Mouse (Mus musculus) embryonic facial prominence, embryonic 15.5 days (tissue): ENCODE measurements around the gene Aoc2. TPM values are rescaled to one million over a fixed set of nuclear protein-coding genes. Genes with fewer than 3 reads are reported as not detected.
"Not testable (repeated sequence)": the region's sequence is repeated elsewhere in the genome, so short reads cannot be mapped to it uniquely, and the experiment has no call there.

ENCODE experiments used
- ATAC-seq: fragments of 200-750 bp; cut with Nextera tagmentation; 2 replicates; pipeline ENCODE4 v1.8.0; 2017; ENCODE audit warnings: low read depth, moderate TSS enrichment; ENCODE audit not compliant: insufficient number of reproducible peaks, low FRiP score, low TSS enrichment
- H3K27ac ChIP-seq: fragments of 300-500 bp; sonication (generic); replicated peaks from 2 replicates; pipeline ENCODE4 v1.5.1; 2015; ENCODE audit warnings: mild to moderate bottlenecking, inconsistent platforms
- H3K27me3 ChIP-seq: fragments of 300-500 bp; sonication (generic); 2 replicates; pipeline ENCODE4 v1.6.1; 2015; ENCODE audit warnings: inconsistent platforms
- H3K36me3 ChIP-seq: fragments of 300-500 bp; sonication (generic); 2 replicates; pipeline ENCODE4 v1.6.1; 2015; ENCODE audit warnings: mild to moderate bottlenecking, inconsistent platforms
- H3K4me1 ChIP-seq: fragments of 300-500 bp; sonication (generic); 2 replicates; pipeline ENCODE4 v1.6.1; 2015; ENCODE audit warnings: inconsistent platforms
- H3K4me2 ChIP-seq: fragments of 300-500 bp; sonication (generic); replicated peaks from 2 replicates; pipeline ENCODE4 v1.6.1; 2015; ENCODE audit warnings: mild to moderate bottlenecking, inconsistent platforms
- H3K4me3 ChIP-seq: fragments of 300-500 bp; sonication (generic); replicated peaks from 2 replicates; pipeline ENCODE4 v1.5.1; 2015; ENCODE audit warnings: mild to moderate bottlenecking, inconsistent platforms
- H3K9ac ChIP-seq: fragments of 300-500 bp; sonication (generic); 2 replicates; pipeline ENCODE4 v1.6.1; 2015; ENCODE audit warnings: inconsistent platforms
- H3K9me3 ChIP-seq: fragments of 300-500 bp; sonication (generic); replicated peaks from 2 replicates; pipeline ENCODE4 v1.6.1; 2016; ENCODE audit warnings: inconsistent platforms
- WGBS: fragments of 180-500 bp; shearing (Covaris S2); methylation state at CpG from one replicate; pipeline ENCODE4 v1.1.7; 2015; 5-methylcytosine and 5-hydroxymethylcytosine counted together
- polyA plus RNA-seq: library from polyadenylated mRNA; unstranded; fragments of >200 nt; fragmentation: Nextera tagmentation; extraction: Ambion mirVana; gene quantifications from 2 replicates; pipeline ENCODE4 v1.2.1, GENCODE M21; 2015

Gene Aoc2
- polyA plus RNA-seq, 1 experiment from 2014 or later, result 1.6 TPM

DNA sequence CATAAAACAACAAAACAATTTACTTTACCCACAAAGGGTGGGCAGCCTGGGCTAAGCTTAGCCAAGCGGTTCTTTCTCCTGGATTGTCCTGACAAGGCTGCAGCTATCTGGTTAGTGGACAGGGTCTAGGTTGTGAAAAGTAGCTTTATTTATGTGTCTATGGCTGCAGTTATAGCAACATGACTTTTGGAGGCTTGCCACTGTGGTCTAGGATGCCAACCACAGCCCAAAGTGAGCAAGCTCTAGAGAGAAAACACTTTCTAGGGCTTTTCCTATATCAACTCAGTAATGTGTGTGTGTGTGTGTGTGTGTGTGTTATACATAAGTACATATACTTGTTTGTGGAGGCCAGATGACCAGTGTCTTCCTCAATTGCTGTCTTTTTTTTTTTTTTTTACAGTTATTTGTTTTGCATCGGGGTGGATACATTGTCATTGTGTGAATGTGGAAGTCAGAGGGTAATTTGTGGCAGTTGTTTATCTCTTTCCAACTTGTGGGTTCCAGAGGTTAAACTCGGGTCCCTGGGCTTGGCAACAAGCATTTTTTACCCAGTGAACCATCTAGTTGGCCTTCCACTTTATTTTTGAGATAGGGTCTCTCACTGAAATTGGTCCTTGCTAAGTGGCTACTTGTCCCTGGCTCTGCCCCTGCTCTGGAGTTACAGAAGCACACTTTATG lies 32.8 kb downstream of the Aoc2 start:
- no peak overlapping the region for H3K4me3 ChIP-seq
- H3K27me3 ChIP-seq, result no peaks in the 10 kb centered on the region
- no peaks in the 10 kb centered on the region for H3K36me3 ChIP-seq
- no peak overlapping the region for H3K27ac ChIP-seq
- H3K4me1 ChIP-seq, result no peaks in the 10 kb centered on the region
- no peak overlapping the region for H3K9ac ChIP-seq
- no peaks in the 10 kb centered on the region for H3K9me3 ChIP-seq
- ATAC-seq, result no peak
- 76% methylated on average over 3 of the region's 3 CpGs for WGBS
- H3K4me2 ChIP-seq, result no peak overlapping the region

GRCm38 (mm10) chr11:101359776-101360175 lies 34.9 kb downstream of the Aoc2 start:
- H3K4me2 ChIP-seq, result no peak overlapping the region
- ATAC-seq, result no peak
- H3K27me3 ChIP-seq, result no peaks in the 10 kb centered on the region
- no peak overlapping the region for H3K9ac ChIP-seq
- H3K36me3 ChIP-seq, result no peaks in the 10 kb centered on the region
- WGBS, result 64% methylated on average over 9 of the region's 9 CpGs
- H3K27ac ChIP-seq, result no peak overlapping the region; the same call in 1 of the 2 replicates
- no peaks in the 10 kb centered on the region for H3K4me1 ChIP-seq
- no peaks in the 10 kb centered on the region for H3K9me3 ChIP-seq
- H3K4me3 ChIP-seq, result no peak overlapping the region

GRCm38 (mm10) chr11:101360651-101361113 lies 35.8 kb downstream of the Aoc2 start:
- H3K36me3 ChIP-seq, result no peaks in the 10 kb centered on the region
- H3K4me2 ChIP-seq, result no peak overlapping the region
- no peaks in the 10 kb centered on the region for H3K9me3 ChIP-seq
- H3K27ac ChIP-seq, result no peak overlapping the region; the same call in 1 of the 2 replicates
- H3K4me3 ChIP-seq, result no peak overlapping the region
- H3K9ac ChIP-seq, result no peak overlapping the region
- ATAC-seq, result no peak
- H3K27me3 ChIP-seq, result no peaks in the 10 kb centered on the region
- H3K4me1 ChIP-seq, result no peaks in the 10 kb centered on the region
- WGBS, result 44% methylated on average over 3 of the region's 3 CpGs

DNA sequence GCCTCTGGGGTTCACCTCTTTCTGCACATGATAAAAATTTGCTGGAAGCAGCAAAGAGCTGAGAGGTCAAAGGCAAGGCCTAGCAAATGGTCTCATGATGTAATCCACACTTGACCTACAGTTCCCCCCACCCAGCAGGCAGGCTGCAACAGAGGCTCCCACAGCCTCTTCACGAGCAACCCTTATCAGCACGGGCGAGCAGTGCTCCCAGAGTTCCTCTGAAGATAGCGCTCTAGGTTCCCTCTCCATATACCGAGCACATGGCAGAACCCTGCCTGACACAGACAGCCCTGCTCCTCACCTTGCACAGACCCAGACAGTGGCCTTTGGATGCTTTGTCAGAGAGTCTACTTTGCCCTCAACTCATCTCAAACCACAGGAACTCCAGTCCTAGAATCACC lies 39.7 kb downstream of the Aoc2 start:
- Histone ChIP-seq H3K9ac (no peak overlapping the region), H3K4me1 (no peaks in the 10 kb centered on the region), H3K9me3 (no peaks in the 10 kb centered on the region), H3K27me3 (no peaks in the 10 kb centered on the region), H3K27ac (no peak overlapping the region), H3K4me2 (no peak overlapping the region), H3K36me3 (no peaks in the 10 kb centered on the region), H3K4me3 (no peak overlapping the region)
- no peak for ATAC-seq
- 83% methylated on average over 5 of the region's 5 CpGs for WGBS

- Histone ChIP-seq H3K9me3 (no peaks in the 10 kb centered on the region), H3K4me3 (no peak within 1 kb of the TSS), H3K27ac (no peak within 1 kb of the TSS), H3K4me2 (no peak within 1 kb of the TSS), H3K36me3 (no peaks in the 10 kb centered on the region), H3K4me1 (no peaks in the 10 kb centered on the region), H3K27me3 (no peaks in the 10 kb centered on the region), H3K9ac (no peak within 1 kb of the TSS)
- WGBS, result 85% methylated on average over 8 of the region's 8 CpGs
- ATAC-seq, result no peak
Measured at GRCm38 (mm10) chr11:101367326-101367935, 42.6 kb downstream of the Aoc2 start, which contains the start of gene G6pc. TSS of gene G6pc (plus strand) at chr11:101367561.

- Histone ChIP-seq H3K27me3 (no peaks in the 10 kb centered on the region), H3K9me3 (no peaks in the 10 kb centered on the region), H3K27ac (no peak overlapping the region), H3K9ac (no peak overlapping the region), H3K4me1 (no peaks in the 10 kb centered on the region), H3K36me3 (no peaks in the 10 kb centered on the region), H3K4me3 (no peak overlapping the region), H3K4me2 (no peak overlapping the region)
- WGBS, result 73% methylated on average over 5 of the region's 5 CpGs
- ATAC-seq, result no peak
Measured at GRCm38 (mm10) chr11:101370141-101370540, 45.3 kb downstream of the Aoc2 start.

DNA sequence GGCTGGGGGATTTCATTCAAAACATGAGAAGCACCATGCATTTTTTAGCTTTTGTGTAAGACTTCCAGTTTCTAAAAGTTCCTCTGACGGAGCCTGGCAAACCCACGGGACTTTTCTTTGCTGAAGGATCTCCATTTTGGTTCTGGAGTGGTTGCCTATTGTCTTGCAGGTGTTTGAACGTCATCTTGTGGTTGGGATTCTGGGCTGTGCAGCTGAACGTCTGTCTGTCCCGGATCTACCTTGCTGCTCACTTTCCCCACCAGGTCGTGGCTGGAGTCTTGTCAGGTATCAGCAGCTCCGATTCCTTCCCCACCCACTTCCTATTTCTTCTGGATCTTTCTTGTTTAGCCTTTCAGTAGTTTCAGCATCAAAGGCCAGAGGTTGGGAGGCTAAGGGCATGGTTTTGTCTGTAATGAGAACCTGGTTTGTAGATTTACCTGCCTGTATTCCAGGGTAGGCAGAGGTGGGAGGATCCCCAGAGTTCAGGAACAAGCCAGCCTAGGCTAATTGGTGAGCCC lies 49.6 kb downstream of the Aoc2 start:
- Histone ChIP-seq H3K4me2 (no peak overlapping the region), H3K27me3 (no peaks in the 10 kb centered on the region), H3K9me3 (no peaks in the 10 kb centered on the region), H3K9ac (no peak overlapping the region), H3K36me3 (no peaks in the 10 kb centered on the region), H3K27ac (no peak overlapping the region), H3K4me3 (no peak overlapping the region), H3K4me1 (no peaks in the 10 kb centered on the region)
- no peak for ATAC-seq
- 60% methylated on average over 7 of the region's 7 CpGs for WGBS

- H3K4me3 ChIP-seq, ATAC-seq, H3K4me1 ChIP-seq, H3K9ac ChIP-seq, H3K4me2 ChIP-seq, H3K9me3 ChIP-seq, H3K36me3 ChIP-seq, H3K27me3 ChIP-seq, H3K27ac ChIP-seq: not testable (repeated sequence)
- WGBS, result 93% methylated on average over 8 of the region's 8 CpGs
Measured at GRCm38 (mm10) chr11:101378196-101378595, 53.3 kb downstream of the Aoc2 start.

- ATAC-seq, result no peak
- H3K4me2 ChIP-seq, result no peak overlapping the region
- H3K27me3 ChIP-seq, result no peaks in the 10 kb centered on the region
Measured at GRCm38 (mm10) chr11:101378926-101379325, 54.1 kb downstream of the Aoc2 start.

More at GRCm38 (mm10) chr11:101378926-101379325, 54.1 kb downstream of the Aoc2 start:
- Histone ChIP-seq H3K9ac (no peak overlapping the region), H3K4me3 (no peak overlapping the region), H3K36me3 (no peaks in the 10 kb centered on the region), H3K4me1 (no peaks in the 10 kb centered on the region), H3K27ac (no peak overlapping the region), H3K9me3 (no peaks in the 10 kb centered on the region)
- 79% methylated on average over 6 of the region's 6 CpGs for WGBS
